Mouse (Mus musculus): ENCODE data around the gene Chd3.
"Not testable (repeated sequence)": the region's sequence is repeated elsewhere in the genome, so short reads cannot be mapped to it uniquely, and the experiment has no call there.

The Chd3 gene

DNA sequence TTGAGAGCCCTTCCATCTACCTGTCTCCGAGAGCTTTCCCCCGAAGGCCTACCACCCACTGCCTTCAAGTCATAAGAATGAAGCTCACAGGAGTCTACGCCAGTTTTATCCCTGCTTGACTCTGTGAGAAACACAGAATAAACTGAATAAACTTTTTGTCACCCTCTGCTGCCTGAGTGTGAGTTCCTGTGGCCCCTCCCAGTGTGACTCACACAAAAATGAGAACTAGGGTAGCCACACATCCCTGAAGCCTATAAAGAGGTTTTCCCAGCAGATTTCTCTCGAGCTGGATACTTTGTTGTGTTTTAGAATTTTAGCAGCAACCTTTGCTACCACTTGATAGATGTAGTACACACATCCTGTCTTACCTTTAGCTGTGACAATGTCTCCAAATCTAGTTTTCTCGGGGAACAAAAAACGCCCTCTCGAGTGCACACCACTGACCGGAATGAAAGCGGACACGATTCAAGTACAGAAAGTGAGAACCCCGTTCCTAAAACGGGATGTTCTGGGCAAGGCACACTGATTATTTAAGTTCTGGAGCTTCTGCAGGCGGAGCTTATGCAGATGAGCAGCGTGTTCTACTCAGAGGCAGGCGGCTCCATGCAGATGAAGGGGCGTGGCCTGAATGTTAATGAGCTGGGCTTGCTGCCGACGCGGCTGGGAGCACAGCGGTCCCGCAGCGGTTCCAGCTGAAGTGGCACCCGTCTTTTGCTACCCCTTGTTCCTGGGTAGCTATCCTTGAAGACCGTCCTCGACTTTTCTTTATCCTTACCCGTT lies 43.4 kb downstream of the Chd3 start, which contains the start of gene Kcnab3:
Gene Kcnab3, plus strand, starts transcription at position 631 of the 780 bp plus-strand sequence.
- DNase-seq (ENCODE audit: low spot score in 2 of 2), result peak; percentile 83 to 85

DNA sequence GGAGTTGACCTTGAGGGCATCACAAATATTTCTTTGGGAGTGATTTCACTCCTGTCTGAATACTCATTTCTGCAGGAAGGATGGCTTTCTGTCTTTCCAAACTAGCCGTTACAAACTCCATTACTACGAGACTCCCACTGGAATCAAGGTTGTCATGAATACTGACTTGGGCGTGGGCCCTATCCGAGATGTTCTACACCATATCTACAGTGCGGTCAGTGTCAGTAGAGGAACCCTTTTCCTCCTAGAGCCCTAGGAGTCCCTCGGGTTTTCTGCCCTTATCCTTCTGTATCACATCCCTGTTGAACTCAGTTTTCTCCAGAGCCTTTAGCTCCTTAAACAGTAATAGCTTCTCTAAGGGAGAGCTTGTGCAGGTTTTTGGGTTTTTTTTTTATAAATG lies 44.5 kb downstream of the Chd3 start:
- DNase-seq (ENCODE audit: low spot score in 2 of 2), result no peak

DNA sequence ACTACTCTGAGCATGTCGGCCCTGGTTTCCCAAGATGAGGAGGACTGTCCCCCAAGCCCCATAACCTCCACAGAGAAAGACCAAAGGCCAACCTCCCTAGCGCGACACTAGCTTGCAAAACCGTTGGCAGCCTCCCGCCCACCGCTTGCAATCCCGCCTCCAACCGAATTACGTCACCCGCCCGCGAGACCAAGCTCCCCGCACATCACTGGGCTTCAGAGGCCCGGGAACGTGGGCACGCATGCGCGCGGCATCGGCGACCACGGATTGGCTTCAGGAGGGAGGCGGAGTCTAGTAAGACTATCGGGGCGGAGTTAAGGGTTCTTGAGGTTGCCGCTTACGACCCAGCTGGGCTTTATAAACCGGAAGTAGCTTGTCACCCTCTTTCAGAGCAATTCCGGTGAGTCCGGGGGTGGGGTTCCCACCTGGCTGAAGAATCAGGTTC lies 45.5 kb downstream of the Chd3 start, which contains the start of the genes Cntrob and Trappc1:
Gene Cntrob, minus strand, starts transcription at position 109 of the 445 bp plus-strand sequence.
Gene Trappc1, plus strand, starts transcription at position 314 of the 445 bp plus-strand sequence.
- DNase-seq (ENCODE audit: low spot score in 2 of 2), result peak; percentile 98 to 99

- no peak for DNase-seq (ENCODE audit: low spot score in 2 of 2)
Measured at GRCm38 (mm10) chr11:69322693-69323471, 46.3 kb downstream of the Chd3 start.

DNA sequence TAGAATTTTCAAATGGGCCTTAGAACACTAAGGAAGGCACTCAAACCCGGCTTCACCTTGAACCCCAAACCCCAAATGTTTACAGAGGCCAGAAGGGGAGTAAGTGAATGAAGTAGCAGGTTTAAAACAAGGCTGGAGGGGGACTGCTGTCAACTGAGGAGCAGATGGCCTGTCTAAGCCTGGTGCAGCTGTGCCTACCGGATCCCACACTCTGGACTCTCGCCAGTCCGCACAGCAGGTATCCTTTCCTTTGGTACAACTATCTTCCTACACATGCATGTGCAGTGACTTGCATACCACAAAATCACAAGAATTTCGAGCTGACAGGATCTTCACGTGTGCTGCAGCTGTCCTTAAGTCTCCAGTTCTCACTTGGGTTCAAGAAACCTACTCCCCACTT lies 47.2 kb downstream of the Chd3 start:
- peak in 1 of 2 experiments; percentile 63 for DNase-seq (ENCODE audit: low spot score in 2 of 2)

DNA sequence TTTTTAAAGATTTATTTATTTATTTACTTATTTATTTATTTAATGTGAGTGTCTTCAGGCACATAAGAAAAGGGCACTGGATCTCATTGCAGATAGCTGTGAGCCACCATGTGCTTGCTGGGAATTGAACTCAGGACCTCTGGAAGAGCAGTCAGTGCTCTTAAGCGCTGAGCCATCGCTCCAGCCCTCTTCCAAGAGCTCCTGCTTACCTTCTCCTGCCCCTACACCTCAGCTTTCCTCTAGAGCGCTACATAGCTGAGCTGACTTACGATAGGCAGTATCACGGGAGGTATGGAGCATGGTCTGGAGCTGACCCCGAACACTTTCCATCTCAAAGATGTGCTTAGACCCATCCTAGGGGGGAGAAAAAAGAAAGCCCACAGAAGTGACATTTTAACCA lies 47.6 kb downstream of the Chd3 start:
- DNase-seq (ENCODE audit: low spot score in 2 of 2), result no peak

- not testable (repeated sequence) for DNase-seq (ENCODE audit: low spot score in 2 of 2)
Measured at GRCm38 (mm10) chr11:69318000-69318399, 51.2 kb downstream of the Chd3 start.

GRCm38 (mm10) chr11:69316361-69316760 lies 52.8 kb downstream of the Chd3 start:
- DNase-seq (ENCODE audit: low spot score in 2 of 2), result no peak

GRCm38 (mm10) chr11:69311266-69311665 lies 57.9 kb downstream of the Chd3 start:
- no peak for DNase-seq (ENCODE audit: low spot score in 2 of 2)

- DNase-seq (ENCODE audit: low spot score in 2 of 2), result no peak
Measured at GRCm38 (mm10) chr11:69306039-69306438, 63.2 kb downstream of the Chd3 start.

DNA sequence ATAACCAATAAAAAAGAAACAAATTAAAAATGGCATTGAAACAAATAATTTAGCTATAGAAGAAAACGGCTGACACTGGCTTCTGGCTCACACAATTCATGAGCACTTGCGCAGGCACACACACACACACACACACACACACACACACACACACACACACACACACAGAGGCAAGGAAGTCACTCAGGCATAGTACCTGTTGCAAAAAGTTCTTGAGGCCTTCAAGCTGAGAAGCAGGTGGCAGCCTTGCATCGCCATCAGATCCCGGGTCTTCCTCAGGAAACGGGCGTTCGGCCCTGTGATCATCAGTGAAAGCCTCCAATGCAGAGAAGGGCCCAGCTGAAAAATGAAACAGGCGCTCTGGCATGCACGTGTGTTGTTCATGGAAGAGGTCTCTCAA lies 63.9 kb downstream of the Chd3 start:
- DNase-seq (ENCODE audit: low spot score in 2 of 2), result no peak

- no peak for DNase-seq (ENCODE audit: low spot score in 2 of 2)
Measured at GRCm38 (mm10) chr11:69302817-69303216, 66.4 kb downstream of the Chd3 start.

DNA sequence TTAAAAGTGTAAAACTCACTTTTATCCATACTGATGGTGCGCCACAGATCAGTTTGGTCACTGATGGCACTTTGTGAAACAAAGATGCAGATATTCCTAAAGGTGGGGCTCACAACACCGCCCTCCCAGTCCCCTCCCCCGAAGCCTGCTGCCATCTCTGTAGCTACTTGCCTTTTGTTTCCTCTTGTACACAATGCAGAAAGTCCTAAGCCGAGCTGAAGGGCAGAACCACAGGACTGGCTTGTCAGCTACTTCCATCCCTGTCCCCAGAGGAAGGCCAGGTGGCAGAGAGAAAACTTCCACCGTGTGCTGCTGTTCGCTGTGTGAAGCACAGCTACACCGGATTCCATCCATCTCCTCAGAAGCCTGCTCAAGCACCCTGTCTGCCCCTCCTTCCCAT lies 71.0 kb downstream of the Chd3 start:
- no peak for DNase-seq (ENCODE audit: low spot score in 2 of 2)

DNA sequence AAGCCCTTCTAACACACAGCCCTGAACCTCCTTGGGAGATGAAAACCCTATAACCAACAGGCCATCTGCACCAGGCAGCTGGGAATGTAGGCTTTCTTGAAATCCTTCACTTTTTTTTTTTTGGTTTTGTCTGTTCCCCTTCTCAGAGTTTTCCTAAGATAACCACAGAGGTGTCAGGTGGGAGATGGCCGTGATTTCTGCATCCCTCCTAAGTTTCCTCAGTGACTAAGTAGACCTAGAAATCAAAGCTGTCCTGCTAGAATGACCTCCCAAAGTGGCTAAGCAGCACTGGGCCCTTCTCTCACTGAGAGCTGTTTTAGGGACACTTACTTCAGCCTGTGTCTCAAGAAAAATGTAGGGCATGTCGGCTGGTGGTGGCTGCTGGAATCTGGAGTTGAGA lies 71.4 kb downstream of the Chd3 start:
- no peak for DNase-seq (ENCODE audit: low spot score in 2 of 2)

DNA sequence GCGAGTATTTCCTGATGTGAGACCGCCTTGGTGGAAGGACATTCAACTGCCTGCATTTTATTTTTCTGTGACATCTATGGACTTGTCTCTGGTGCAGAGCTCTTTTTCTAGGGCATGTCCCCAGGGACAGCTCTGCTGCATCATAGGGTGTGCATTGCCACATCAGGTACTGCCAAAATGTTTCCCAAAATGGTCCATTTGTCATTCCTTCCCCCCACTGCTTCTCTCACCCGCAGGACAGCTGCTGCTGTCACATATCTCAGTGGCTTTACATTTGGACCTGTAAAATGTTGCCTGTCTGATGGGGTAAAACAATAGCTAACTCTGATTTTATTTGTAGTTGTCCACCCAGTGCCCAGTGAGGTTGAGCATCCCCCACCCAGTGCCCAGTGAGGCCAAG lies 73.9 kb downstream of the Chd3 start:
- DNase-seq (ENCODE audit: low spot score in 2 of 2), result peak in 1 of 2 experiments; percentile 13
